Mouse (Mus musculus) MEL (cell line): ENCODE measurements around the gene Vmn2r27. TPM values are rescaled to one million over a fixed set of nuclear protein-coding genes. Genes with fewer than 3 reads are reported as not detected.

ENCODE experiments used
- DNase-seq: peaks from one replicate; pipeline ENCODE4 v3.0.0; 2011; ENCODE audit warnings: low read depth, low spot score
- H3K27ac ChIP-seq: 2 replicates; pipeline ENCODE4 v1.5.1; 2012; ENCODE audit warnings: low read depth, mild to moderate bottlenecking, control low read depth, low read length, moderate library complexity; ENCODE audit not compliant: control insufficient read depth
- H3K27me3 ChIP-seq, 2 experiments: fragments of 150-350 bp in 1 of 2; sonication (generic) in 1 of 2; 2 replicates each; pipeline ENCODE4 v1.6.1; 2012; ENCODE audit warnings: low read length in 2 of 2, mild to moderate bottlenecking in 2 of 2, improper control_type of control experiment in 1 of 2, moderate library complexity in 1 of 2; ENCODE audit not compliant: insufficient read depth in 2 of 2, control insufficient read depth in 1 of 2
- H3K36me3 ChIP-seq, 2 experiments: 2 replicates each; pipeline ENCODE4 v1.6.1; 2012 to 2014; ENCODE audit warnings: low read length in 2 of 2, improper control_type of control experiment in 1 of 2, inconsistent platforms in 1 of 2, mild to moderate bottlenecking in 1 of 2; ENCODE audit not compliant: insufficient read depth in 2 of 2, control insufficient read depth in 1 of 2
- H3K4me1 ChIP-seq, 2 experiments: fragments of 150-350 bp in 1 of 2; sonication (generic) in 1 of 2; 2 replicates each; pipeline ENCODE4 v1.6.1; 2012; ENCODE audit warnings: low read length in 2 of 2, improper control_type of control experiment in 1 of 2, mild to moderate bottlenecking in 1 of 2; ENCODE audit not compliant: insufficient read depth in 2 of 2, control insufficient read depth in 1 of 2
- H3K4me3 ChIP-seq, 2 experiments: fragments of 150-350 bp in 1 of 2; sonication (generic) in 1 of 2; 2 replicates each; pipeline ENCODE4 v1.5.1; 2012; ENCODE audit warnings: low read depth in 2 of 2, low read length in 2 of 2, mild to moderate bottlenecking in 2 of 2, moderate library complexity in 2 of 2, control low read depth in 1 of 2, improper control_type of control experiment in 1 of 2; ENCODE audit not compliant: control insufficient read depth in 1 of 2, insufficient read depth in 1 of 2
- H3K79me2 ChIP-seq: 2 replicates; pipeline ENCODE4 v1.6.1; 2012; ENCODE audit warnings: mild to moderate bottlenecking, low read length, moderate library complexity; ENCODE audit not compliant: control insufficient read depth, poor library complexity, insufficient read depth
- H3K9ac ChIP-seq: 2 replicates; pipeline ENCODE4 v1.6.1; 2012; ENCODE audit warnings: low read depth, mild to moderate bottlenecking, control low read depth, low read length, moderate library complexity; ENCODE audit not compliant: control insufficient read depth, poor library complexity, severe bottlenecking
- H3K9me3 ChIP-seq: fragments of 150-350 bp; sonication (generic); replicated peaks from 2 replicates; pipeline ENCODE4 v1.6.1; 2012; ENCODE audit warnings: mild to moderate bottlenecking, low read length, improper control_type of control experiment, moderate library complexity; ENCODE audit not compliant: insufficient read depth
- BHLHE40 ChIP-seq: IDR thresholded peaks from 2 replicates; pipeline ENCODE4 v1.6.1; 2012; ENCODE audit warnings: low read depth, mild to moderate bottlenecking, inconsistent platforms, low read length, improper control_type of control experiment, borderline replicate concordance
- CHD2 ChIP-seq: IDR thresholded peaks from 2 replicates; pipeline ENCODE4 v1.6.1; 2011; ENCODE audit warnings: low read length, improper control_type of control experiment
- CTCF ChIP-seq, 3 experiments: IDR thresholded peaks in 2 of 3; conservative IDR thresholded peaks in 1 of 3; 2 replicates each; pipeline ENCODE4 v1.5.1; 2011 to 2012; ENCODE audit warnings: low read length in 3 of 3, low read depth in 2 of 3, mild to moderate bottlenecking in 2 of 3, improper control_type of control experiment in 1 of 3, inconsistent platforms in 1 of 3, mixed read lengths in 1 of 3, moderate library complexity in 1 of 3; ENCODE audit not compliant: control insufficient read depth in 1 of 3, insufficient read depth in 1 of 3, poor library complexity in 1 of 3, severe bottlenecking in 1 of 3
- E2F4 ChIP-seq: IDR thresholded peaks from 2 replicates; pipeline ENCODE4 v1.6.1; 2011; ENCODE audit warnings: low read depth, low read length, improper control_type of control experiment, borderline replicate concordance
- EP300 ChIP-seq, 2 experiments: IDR thresholded peaks; 2 replicates each; pipeline ENCODE4 v1.6.1; 2011; ENCODE audit warnings: improper control_type of control experiment in 2 of 2, low read length in 2 of 2, low read depth in 1 of 2, mild to moderate bottlenecking in 1 of 2
- GABPA ChIP-seq: IDR thresholded peaks from 2 replicates; pipeline ENCODE4 v1.6.1; 2012; ENCODE audit warnings: low read depth, mild to moderate bottlenecking, inconsistent platforms, low read length, improper control_type of control experiment, moderate library complexity
- MAX ChIP-seq: IDR thresholded peaks from 2 replicates; pipeline ENCODE4 v1.6.1; 2011; ENCODE audit warnings: low read length, improper control_type of control experiment
- MEF2A ChIP-seq: IDR thresholded peaks from 2 replicates; pipeline ENCODE4 v1.6.1; 2014; ENCODE audit warnings: low read depth, mild to moderate bottlenecking, inconsistent platforms, low read length, improper control_type of control experiment; ENCODE audit not compliant: poor library complexity, insufficient replicate concordance, severe bottlenecking; ENCODE audit errors: extremely low read depth
- MYC ChIP-seq: IDR thresholded peaks from 2 replicates; pipeline ENCODE4 v1.6.1; 2011; ENCODE audit warnings: low read depth, mild to moderate bottlenecking, low read length, improper control_type of control experiment, moderate library complexity
- POLR2AphosphoS2 ChIP-seq: IDR thresholded peaks from 2 replicates; pipeline ENCODE4 v1.6.1; 2011; ENCODE audit warnings: low read length, improper control_type of control experiment
- RAD21 ChIP-seq: IDR thresholded peaks from 2 replicates; pipeline ENCODE4 v1.6.1; 2011; ENCODE audit warnings: mild to moderate bottlenecking, low read depth, low read length, improper control_type of control experiment
- RCOR1 ChIP-seq: IDR thresholded peaks from 2 replicates; pipeline ENCODE4 v1.6.1; 2012; ENCODE audit warnings: low read depth, mild to moderate bottlenecking, inconsistent platforms, low read length, improper control_type of control experiment
- SIN3A ChIP-seq: IDR thresholded peaks from 2 replicates; pipeline ENCODE4 v1.6.1; 2012; ENCODE audit warnings: low read length, improper control_type of control experiment, inconsistent platforms
- TAL1 ChIP-seq: IDR thresholded peaks from 2 replicates; pipeline ENCODE4 v1.6.1; 2012; ENCODE audit warnings: mild to moderate bottlenecking, inconsistent platforms, low read length, moderate library complexity, mixed read lengths
- TBP ChIP-seq: IDR thresholded peaks from 2 replicates; pipeline ENCODE4 v1.8.0; 2011; ENCODE audit warnings: low read depth, low read length, improper control_type of control experiment
- TCF12 ChIP-seq: IDR thresholded peaks from 2 replicates; pipeline ENCODE4 v1.6.1; 2014; ENCODE audit warnings: low read depth, mild to moderate bottlenecking, inconsistent platforms, low read length, improper control_type of control experiment, moderate library complexity
- USF2 ChIP-seq, 2 experiments: IDR thresholded peaks; 2 replicates each; pipeline ENCODE4 v1.6.1; 2011 to 2012; ENCODE audit warnings: improper control_type of control experiment in 2 of 2, low read length in 2 of 2, borderline replicate concordance in 1 of 2, inconsistent platforms in 1 of 2, low read depth in 1 of 2, mild to moderate bottlenecking in 1 of 2; ENCODE audit not compliant: insufficient read depth in 1 of 2
- ZC3H11A ChIP-seq: IDR thresholded peaks from 2 replicates; pipeline ENCODE4 v1.6.1; 2012; ENCODE audit warnings: low read depth, mild to moderate bottlenecking, inconsistent platforms, low read length, improper control_type of control experiment
- ZKSCAN1 ChIP-seq: IDR thresholded peaks from 2 replicates; pipeline ENCODE4 v1.6.1; 2012; ENCODE audit warnings: low read depth, mild to moderate bottlenecking, inconsistent platforms, low read length, improper control_type of control experiment, moderate library complexity
- ZMIZ1 ChIP-seq: IDR thresholded peaks from 2 replicates; pipeline ENCODE4 v1.6.1; 2012; ENCODE audit warnings: low read depth, mild to moderate bottlenecking, inconsistent platforms, low read length, improper control_type of control experiment, moderate library complexity
- polyA plus RNA-seq, 2 experiments: library from polyadenylated mRNA; stranded (reverse) in 1 of 2; unstranded in 1 of 2; fragments of >175 nt in 1 of 2; fragments of >200 nt in 1 of 2; gene quantifications; 2 replicates each; pipeline versions ENCODE4 v1.2.1 to v1.2.4; 2012; ENCODE audit warnings: low replicate concordance in 2 of 2, low read depth in 1 of 2; ENCODE audit not compliant: insufficient read length in 2 of 2, insufficient read depth in 1 of 2, missing spikeins in 1 of 2
- total RNA-seq: library from RNA; depleted of rRNA; stranded (reverse); fragments of 300-350 nt; gene quantifications from 2 replicates; pipeline ENCODE4 v1.2.3, GENCODE M21; 2012; rRNA removed

Vmn2r27 gene
- total RNA-seq, result not detected in 2 replicates
- not detected for polyA plus RNA-seq

DNA sequence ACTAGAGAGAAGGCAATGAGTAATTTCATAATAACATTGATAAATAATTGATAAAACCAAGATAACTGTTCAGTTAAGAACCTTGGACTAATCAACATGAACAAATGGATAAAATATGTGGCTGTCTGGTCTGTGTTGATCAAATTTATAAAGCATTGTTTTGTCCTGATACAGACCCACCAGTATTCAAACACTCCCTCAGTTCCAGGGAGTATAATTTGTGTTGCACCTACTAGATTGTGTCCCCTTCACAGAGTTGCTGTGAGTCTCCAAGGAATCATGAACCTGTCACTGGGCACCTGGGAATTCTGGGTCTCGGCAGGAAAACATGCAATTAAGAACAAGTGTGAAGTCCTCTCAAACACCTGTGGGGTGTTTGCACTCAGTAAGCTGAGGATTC lies at the start of gene Vmn2r27:
Gene Vmn2r27 (minus strand): TSS at position 101 of the 400 bp plus-strand sequence.
- H3K9me3 ChIP-seq, result no peaks in the 10 kb centered on the region
- no peaks in the 10 kb centered on the region for H3K36me3 ChIP-seq
- H3K9ac ChIP-seq, result no peak within 1 kb of the TSS
- no peak for TF ChIP-seq CHD2
- TF ChIP-seq MEF2A, result no peak
- no peak for TF ChIP-seq RCOR1
- no peaks in the 10 kb centered on the region for H3K79me2 ChIP-seq
- H3K4me1 ChIP-seq, result no peaks in the 10 kb centered on the region
- H3K27me3 ChIP-seq, result no peaks in the 10 kb centered on the region
- no peak within 1 kb of the TSS for H3K27ac ChIP-seq
- no peak within 1 kb of the TSS for H3K4me3 ChIP-seq
- no peak for DNase-seq

DNA sequence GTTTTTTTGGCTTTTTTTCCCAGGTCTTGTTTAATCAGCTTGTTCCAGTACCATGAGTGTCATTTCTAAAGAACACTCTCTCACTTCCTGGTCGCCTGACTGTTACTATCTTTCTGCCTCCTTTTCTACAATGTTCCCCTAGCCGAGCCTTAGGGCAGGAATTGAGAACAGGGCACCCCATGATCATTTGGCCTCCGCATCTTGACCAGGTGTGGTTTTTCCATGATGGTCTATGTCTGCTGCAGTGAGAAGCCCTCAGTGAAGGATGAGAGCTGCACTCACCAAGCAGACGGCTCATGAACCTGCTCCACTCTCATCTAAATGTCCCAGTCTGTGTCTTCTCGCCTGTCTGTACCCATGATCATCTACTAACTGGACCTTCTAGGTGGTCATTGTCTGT lies 46.6 kb upstream of the Vmn2r27 start:
- Histone ChIP-seq H3K9me3 (no peaks in the 10 kb centered on the region), H3K9ac (no peak overlapping the region), H3K27ac (no peak overlapping the region), H3K79me2 (no peaks in the 10 kb centered on the region), H3K4me3 (no peak overlapping the region), H3K4me1 (no peaks in the 10 kb centered on the region), H3K36me3 (no peaks in the 10 kb centered on the region), H3K27me3 (peaks cover 0 to 2% of the 10 kb centered on the region in 2 experiments; a peak in 3 of 4 replicates)
- TF ChIP-seq MEF2A (no peak), ZC3H11A (no peak), TAL1 (no peak), MYC (no peak), ZMIZ1 (no peak), POLR2AphosphoS2 (no peak), E2F4 (no peak), TBP (no peak), TCF12 (no peak), RAD21 (no peak), RCOR1 (no peak), SIN3A (no peak), ZKSCAN1 (no peak), MAX (no peak), EP300 (IDR thresholded peaks at IDR 0.05; ENCODE audit: low read depth in 1 of 2, low read length in 2 of 2) (no peak), CTCF (IDR thresholded peaks at IDR 0.05 in 2 of 3, conservative IDR thresholded peaks at IDR 0.05 in 1 of 3; ENCODE audit: control insufficient read depth in 1 of 3, insufficient read depth in 1 of 3, low read depth in 2 of 3, low read length in 3 of 3, poor library complexity in 1 of 3, severe bottlenecking in 1 of 3) (no peak), BHLHE40 (no peak), USF2 (IDR thresholded peaks at IDR 0.05; ENCODE audit: borderline replicate concordance in 1 of 2, insufficient read depth in 1 of 2, low read depth in 1 of 2, low read length in 2 of 2) (no peak), GABPA (no peak)
- no peak for DNase-seq
